Mouse (Mus musculus) NIH3T3 (cell line): ENCODE data around the gene Fam129a.
A peak's percentile ranks its signal among the peaks of the same experiment; 100 is the strongest.

ENCODE experiments used
- DNase-seq: peaks from one replicate; pipeline ENCODE4 v3.0.0-alpha.2; 2012; ENCODE audit warnings: low read depth

Gene Fam129a

GRCm38 (mm10) chr1:151570981-151571837 lies at the start of gene Fam129a:
Fam129a (plus strand) TSS chr1:151571186.
- no peak for DNase-seq

- DNase-seq, result no peak
Observed at GRCm38 (mm10) chr1:151526701-151527100, 44.3 kb upstream of the Fam129a start.

- DNase-seq, result no peak
Observed at GRCm38 (mm10) chr1:151543796-151544477, 27.0 kb upstream of the Fam129a start.

GRCm38 (mm10) chr1:151544581-151544980 lies 26.4 kb upstream of the Fam129a start:
- no peak for DNase-seq

GRCm38 (mm10) chr1:151545571-151545970 lies 25.4 kb upstream of the Fam129a start:
- DNase-seq, result no peak

- peak; percentile 72 for DNase-seq
Observed at GRCm38 (mm10) chr1:151548896-151549610, 21.9 kb upstream of the Fam129a start.

GRCm38 (mm10) chr1:151549794-151550193 lies 21.2 kb upstream of the Fam129a start:
- peak; percentile 80 for DNase-seq

- DNase-seq, result peak; percentile 35
Observed at GRCm38 (mm10) chr1:151550587-151551479, 20.2 kb upstream of the Fam129a start.

- DNase-seq, result no peak
Observed at GRCm38 (mm10) chr1:151560536-151560935, 10.4 kb upstream of the Fam129a start.

- no peak for DNase-seq
Observed at GRCm38 (mm10) chr1:151563401-151563800, 7.6 kb upstream of the Fam129a start.

- DNase-seq, result no peak
Observed at GRCm38 (mm10) chr1:151563893-151564292, 7.1 kb upstream of the Fam129a start.

- DNase-seq, result peak; percentile 95
Observed at GRCm38 (mm10) chr1:151564377-151564776, 6.6 kb upstream of the Fam129a start.

- no peak for DNase-seq
Observed at GRCm38 (mm10) chr1:151568682-151569081, 2.3 kb upstream of the Fam129a start.

GRCm38 (mm10) chr1:151571838-151572578 lies 1.0 kb downstream of the Fam129a start:
- no peak for DNase-seq

GRCm38 (mm10) chr1:151572601-151573320 lies 1.8 kb downstream of the Fam129a start:
- DNase-seq, result peak; percentile 43

- peak; percentile 77 for DNase-seq
Observed at GRCm38 (mm10) chr1:151580200-151580982, 9.4 kb downstream of the Fam129a start.

- DNase-seq, result no peak
Observed at GRCm38 (mm10) chr1:151581454-151581853, 10.5 kb downstream of the Fam129a start.

- no peak for DNase-seq
Observed at GRCm38 (mm10) chr1:151581977-151582376, 11.0 kb downstream of the Fam129a start.

- no peak for DNase-seq
Observed at GRCm38 (mm10) chr1:151583457-151584181, 12.6 kb downstream of the Fam129a start.
